Mouse (Mus musculus): ENCODE data around the gene Slc25a25. TPM values are rescaled to one million over a fixed set of nuclear protein-coding genes. Genes with fewer than 3 reads are reported as not detected.

The Slc25a25 gene
- polyA plus RNA-seq, 1 experiment from 2014 or later, result 17.0 TPM

- Histone ChIP-seq H3K4me1 (peaks cover 13% of the 10 kb centered on the region; the same call in 1 of the 2 replicates), H3K27me3 (ENCODE audit: insufficient read depth, poor library complexity, severe bottlenecking) (no peaks in the 10 kb centered on the region), H3K27ac (peak overlapping the region; percentile 74; the same call in 1 of the 2 replicates), H3K36me3 (no peaks in the 10 kb centered on the region), H3K4me3 (no peak overlapping the region), H3K9me3 (no peaks in the 10 kb centered on the region)
- 76% methylated on average over 2 of the region's 2 CpGs for WGBS
- DNase-seq (ENCODE audit: low spot score), result no peak
These were observed 13.6 kb downstream of the Slc25a25 start for GRCm38 (mm10) chr2:32437612-32438166.

GRCm38 (mm10) chr2:32436686-32437372 is 14.4 kb downstream of the Slc25a25 start:
- H3K27me3 ChIP-seq (ENCODE audit: insufficient read depth, poor library complexity, severe bottlenecking), result no peaks in the 10 kb centered on the region
- no peaks in the 10 kb centered on the region for H3K36me3 ChIP-seq
- peaks cover 13% of the 10 kb centered on the region for H3K4me1 ChIP-seq
- peak overlapping the region; percentile 65; the same call in 1 of the 2 replicates for H3K27ac ChIP-seq
- H3K9me3 ChIP-seq, result no peaks in the 10 kb centered on the region
- H3K4me3 ChIP-seq, result no peak overlapping the region
- 63% methylated on average over 3 of the region's 3 CpGs for WGBS
- no peak for DNase-seq (ENCODE audit: low spot score)

- Histone ChIP-seq H3K27me3 (ENCODE audit: insufficient read depth, poor library complexity, severe bottlenecking) (no peaks in the 10 kb centered on the region), H3K27ac (peak overlapping the region; percentile 85), H3K4me1 (peaks cover 45% of the 10 kb centered on the region), H3K4me3 (peak overlapping the region; percentile 53), H3K36me3 (no peaks in the 10 kb centered on the region), H3K9me3 (no peaks in the 10 kb centered on the region)
- DNase-seq (ENCODE audit: low spot score), result peak; percentile 94
- 10% methylated on average over 18 of the region's 18 CpGs for WGBS
These were observed 20.3 kb downstream of the Slc25a25 start for GRCm38 (mm10) chr2:32430701-32431676.

- DNase-seq (ENCODE audit: low spot score), result no peak
- no peaks in the 10 kb centered on the region for H3K9me3 ChIP-seq
- no peak overlapping the region for H3K27ac ChIP-seq
- no peak overlapping the region for H3K4me3 ChIP-seq
- H3K27me3 ChIP-seq (ENCODE audit: insufficient read depth, poor library complexity, severe bottlenecking), result no peaks in the 10 kb centered on the region
- no peaks in the 10 kb centered on the region for H3K36me3 ChIP-seq
- WGBS, result 80% methylated on average over 4 of the region's 4 CpGs
- H3K4me1 ChIP-seq, result peaks cover 59% of the 10 kb centered on the region
These were observed 21.9 kb downstream of the Slc25a25 start for GRCm38 (mm10) chr2:32429215-32429891.

- H3K4me1 ChIP-seq, result peaks cover 70% of the 10 kb centered on the region
- WGBS, result 74% methylated on average over 8 of the region's 8 CpGs
- no peak for DNase-seq (ENCODE audit: low spot score)
- H3K36me3 ChIP-seq, result no peaks in the 10 kb centered on the region
- no peak overlapping the region for H3K27ac ChIP-seq
- no peak overlapping the region for H3K4me3 ChIP-seq
- no peaks in the 10 kb centered on the region for H3K9me3 ChIP-seq
- no peaks in the 10 kb centered on the region for H3K27me3 ChIP-seq (ENCODE audit: insufficient read depth, poor library complexity, severe bottlenecking)
These were observed 23.0 kb downstream of the Slc25a25 start for GRCm38 (mm10) chr2:32428262-32428722.

GRCm38 (mm10) chr2:32427720-32428119 is 23.5 kb downstream of the Slc25a25 start:
- no peak overlapping the region for H3K4me3 ChIP-seq
- H3K36me3 ChIP-seq, result no peaks in the 10 kb centered on the region
- H3K4me1 ChIP-seq, result peaks cover 76% of the 10 kb centered on the region
- DNase-seq (ENCODE audit: low spot score), result no peak
- no peaks in the 10 kb centered on the region for H3K27me3 ChIP-seq (ENCODE audit: insufficient read depth, poor library complexity, severe bottlenecking)
- H3K27ac ChIP-seq, result peak overlapping the region; percentile 19; the same call in 1 of the 2 replicates
- WGBS, result 78% methylated on average over 5 of the region's 5 CpGs
- H3K9me3 ChIP-seq, result no peaks in the 10 kb centered on the region

GRCm38 (mm10) chr2:32426141-32426540 is 25.1 kb downstream of the Slc25a25 start:
- peaks cover 4% of the 10 kb centered on the region for H3K36me3 ChIP-seq
- WGBS, result 89% methylated on average over 1 of the region's 1 CpGs
- no peak overlapping the region for H3K4me3 ChIP-seq
- no peak for DNase-seq (ENCODE audit: low spot score)
- no peaks in the 10 kb centered on the region for H3K9me3 ChIP-seq
- H3K27ac ChIP-seq, result peak overlapping the region; percentile 18; the same call in 1 of the 2 replicates
- peaks cover 80% of the 10 kb centered on the region for H3K4me1 ChIP-seq
- H3K27me3 ChIP-seq (ENCODE audit: insufficient read depth, poor library complexity, severe bottlenecking), result no peaks in the 10 kb centered on the region

- Histone ChIP-seq H3K27me3 (ENCODE audit: insufficient read depth, poor library complexity, severe bottlenecking) (no peaks in the 10 kb centered on the region), H3K27ac (peak overlapping the region; percentile 84), H3K9me3 (no peaks in the 10 kb centered on the region), H3K4me3 (no peak overlapping the region), H3K36me3 (peaks cover 10% of the 10 kb centered on the region), H3K4me1 (peaks cover 76% of the 10 kb centered on the region)
- WGBS, result 55% methylated on average over 5 of the region's 5 CpGs
- DNase-seq (ENCODE audit: low spot score), result no peak
These were observed 25.7 kb downstream of the Slc25a25 start for GRCm38 (mm10) chr2:32425568-32425967.

GRCm38 (mm10) chr2:32424796-32425195 is 26.4 kb downstream of the Slc25a25 start:
- peak overlapping the region; percentile 84 for H3K27ac ChIP-seq
- H3K27me3 ChIP-seq (ENCODE audit: insufficient read depth, poor library complexity, severe bottlenecking), result no peaks in the 10 kb centered on the region
- peaks cover 69% of the 10 kb centered on the region for H3K4me1 ChIP-seq
- H3K4me3 ChIP-seq, result no peak overlapping the region
- no peaks in the 10 kb centered on the region for H3K9me3 ChIP-seq
- no peak for DNase-seq (ENCODE audit: low spot score)
- peaks cover 18% of the 10 kb centered on the region for H3K36me3 ChIP-seq
- 40% methylated on average over 3 of the region's 3 CpGs for WGBS

- Histone ChIP-seq H3K27ac (peak overlapping the region; percentile 84), H3K27me3 (ENCODE audit: insufficient read depth, poor library complexity, severe bottlenecking) (no peaks in the 10 kb centered on the region), H3K9me3 (no peaks in the 10 kb centered on the region), H3K36me3 (peaks cover 29% of the 10 kb centered on the region), H3K4me3 (peak overlapping the region; percentile 63), H3K4me1 (peaks cover 61% of the 10 kb centered on the region)
- 1% methylated on average over 14 of the region's 14 CpGs for WGBS
- peak; percentile 93 for DNase-seq (ENCODE audit: low spot score)
These were observed 27.5 kb downstream of the Slc25a25 start for GRCm38 (mm10) chr2:32423481-32424331.

- DNase-seq (ENCODE audit: low spot score), result no peak
- 90% methylated on average over 6 of the region's 6 CpGs for WGBS
- peaks cover 46% of the 10 kb centered on the region for H3K4me1 ChIP-seq
- no peak overlapping the region for H3K27ac ChIP-seq
- no peaks in the 10 kb centered on the region for H3K27me3 ChIP-seq (ENCODE audit: insufficient read depth, poor library complexity, severe bottlenecking)
- no peaks in the 10 kb centered on the region for H3K9me3 ChIP-seq
- H3K4me3 ChIP-seq, result no peak overlapping the region
- H3K36me3 ChIP-seq, result peaks cover 47% of the 10 kb centered on the region
These were observed 29.4 kb downstream of the Slc25a25 start for GRCm38 (mm10) chr2:32421851-32422251.

Data from heart, embryonic 10.5 days (tissue).